Mouse (Mus musculus) neural tube, embryonic 15.5 days (tissue): ENCODE data around the gene Elp5. TPM values are rescaled to one million over a fixed set of nuclear protein-coding genes. Genes with fewer than 3 reads are reported as not detected.
"Not testable (repeated sequence)": the region's sequence is repeated elsewhere in the genome, so short reads cannot be mapped to it uniquely, and the experiment has no call there.

Experiments
- ATAC-seq: fragments of 200-750 bp; cut with Nextera tagmentation; 2 replicates; pipeline ENCODE4 v1.8.0; 2017; ENCODE audit warnings: mild to moderate bottlenecking, moderate TSS enrichment, moderate library complexity; ENCODE audit not compliant: low FRiP score
- H3K27ac ChIP-seq: fragments of 300-500 bp; sonication (generic); replicated peaks from 2 replicates; pipeline ENCODE4 v1.5.1; 2015; ENCODE audit warnings: mild to moderate bottlenecking, inconsistent platforms
- H3K27me3 ChIP-seq: fragments of 300-500 bp; sonication (generic); replicated peaks from 2 replicates; pipeline ENCODE4 v1.6.1; 2015; ENCODE audit warnings: inconsistent platforms
- H3K36me3 ChIP-seq: fragments of 300-500 bp; sonication (generic); 2 replicates; pipeline ENCODE4 v1.6.1; 2015; ENCODE audit warnings: inconsistent platforms
- H3K4me1 ChIP-seq: fragments of 300-500 bp; sonication (generic); 2 replicates; pipeline ENCODE4 v1.6.1; 2015; ENCODE audit warnings: inconsistent platforms
- H3K4me2 ChIP-seq: fragments of 300-500 bp; sonication (generic); 2 replicates; pipeline ENCODE4 v1.6.1; 2015; ENCODE audit warnings: inconsistent platforms, mild to moderate bottlenecking, moderate library complexity
- H3K4me3 ChIP-seq: fragments of 300-500 bp; sonication (generic); replicated peaks from 2 replicates; pipeline ENCODE4 v1.5.1; 2015; ENCODE audit warnings: mild to moderate bottlenecking, inconsistent platforms
- H3K9ac ChIP-seq: fragments of 300-500 bp; sonication (generic); replicated peaks from 2 replicates; pipeline ENCODE4 v1.6.1; 2015; ENCODE audit warnings: mild to moderate bottlenecking, inconsistent platforms
- H3K9me3 ChIP-seq: fragments of 300-500 bp; sonication (generic); replicated peaks from 2 replicates; pipeline ENCODE4 v1.6.1; 2016; ENCODE audit warnings: inconsistent platforms
- WGBS: fragments of 180-500 bp; shearing (Covaris S2); methylation state at CpG from one replicate; pipeline ENCODE4 v1.1.7; 2015; ENCODE audit warnings: mixed read lengths; 5-methylcytosine and 5-hydroxymethylcytosine counted together
- polyA plus RNA-seq: library from polyadenylated mRNA; unstranded; fragments of >200 nt; fragmentation: Nextera tagmentation; extraction: Ambion mirVana; gene quantifications from 2 replicates; pipeline ENCODE4 v1.2.1, GENCODE M21; 2015

Elp5 gene
- polyA plus RNA-seq, 1 experiment from 2014 or later = 167 TPM

DNA sequence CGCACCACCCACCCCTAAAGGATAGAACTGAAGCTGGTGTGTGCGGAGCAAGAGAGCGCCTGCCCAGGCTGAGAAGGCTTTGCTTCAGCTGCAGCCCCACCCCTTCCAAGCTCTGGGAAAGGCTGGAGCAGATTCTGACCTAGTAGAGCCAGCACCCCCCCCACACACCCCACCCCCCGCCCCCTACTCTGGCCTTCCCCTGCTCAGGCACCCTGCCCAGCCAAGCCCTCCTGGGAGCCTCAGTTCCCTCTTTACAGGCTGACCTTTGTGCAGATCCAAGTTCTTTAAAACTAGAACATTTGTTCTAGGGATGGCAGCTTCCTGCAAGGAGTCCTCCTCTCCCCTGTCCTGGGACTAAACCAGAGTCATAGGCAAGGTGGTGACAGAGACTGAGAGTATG is 44.9 kb downstream of the Elp5 start:
- Histone ChIP-seq H3K36me3 (no peaks in the 10 kb centered on the region), H3K4me2 (no peak overlapping the region), H3K9me3 (no peaks in the 10 kb centered on the region), H3K27me3 (peaks cover 35% of the 10 kb centered on the region), H3K4me3 (no peak overlapping the region), H3K4me1 (peaks cover 34% of the 10 kb centered on the region), H3K27ac (no peak overlapping the region), H3K9ac (no peak overlapping the region)
- ATAC-seq = no peak
- 57% methylated on average over 4 of the region's 4 CpGs for WGBS

DNA sequence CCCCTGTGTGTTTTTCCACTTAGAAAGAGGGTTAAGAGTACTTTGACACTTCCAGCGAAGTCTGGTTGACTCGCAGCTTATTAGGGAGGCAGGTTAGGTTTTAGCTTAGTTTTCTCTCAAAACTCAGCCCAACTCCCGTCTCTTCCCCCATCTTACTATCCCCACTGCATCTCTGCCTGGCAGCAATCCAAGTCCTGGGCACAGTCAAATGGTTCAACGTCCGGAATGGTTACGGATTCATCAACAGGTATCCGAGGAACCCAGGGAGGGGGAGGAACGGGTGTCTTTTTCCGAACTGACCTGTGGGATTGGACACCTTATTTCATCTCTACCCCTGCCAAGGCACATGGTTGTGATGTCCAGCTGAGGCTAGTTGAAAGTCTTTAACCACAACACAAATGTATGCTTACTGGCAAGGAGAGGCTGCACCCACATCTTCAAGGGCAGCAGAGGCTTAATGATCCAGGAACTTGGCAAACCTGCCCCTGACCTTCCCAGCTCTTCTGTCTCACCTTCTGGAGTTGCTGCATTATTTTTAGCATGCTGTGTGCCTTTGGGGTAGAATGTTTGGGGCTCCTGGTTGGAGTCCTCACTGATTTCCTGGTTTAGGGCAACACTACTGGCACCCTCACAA is 45.5 kb downstream of the Elp5 start:
- Histone ChIP-seq H3K4me2 (peak overlapping the region; percentile 100), H3K27ac (no peak overlapping the region), H3K4me1 (peaks cover 34% of the 10 kb centered on the region), H3K4me3 (peak overlapping the region; percentile 61), H3K27me3 (peaks cover 35% of the 10 kb centered on the region), H3K9me3 (no peaks in the 10 kb centered on the region), H3K36me3 (no peaks in the 10 kb centered on the region), H3K9ac (peak overlapping the region; percentile 57; the same call in 1 of the 2 replicates)
- WGBS = 32% methylated on average over 9 of the region's 9 CpGs
- ATAC-seq = no peak

DNA sequence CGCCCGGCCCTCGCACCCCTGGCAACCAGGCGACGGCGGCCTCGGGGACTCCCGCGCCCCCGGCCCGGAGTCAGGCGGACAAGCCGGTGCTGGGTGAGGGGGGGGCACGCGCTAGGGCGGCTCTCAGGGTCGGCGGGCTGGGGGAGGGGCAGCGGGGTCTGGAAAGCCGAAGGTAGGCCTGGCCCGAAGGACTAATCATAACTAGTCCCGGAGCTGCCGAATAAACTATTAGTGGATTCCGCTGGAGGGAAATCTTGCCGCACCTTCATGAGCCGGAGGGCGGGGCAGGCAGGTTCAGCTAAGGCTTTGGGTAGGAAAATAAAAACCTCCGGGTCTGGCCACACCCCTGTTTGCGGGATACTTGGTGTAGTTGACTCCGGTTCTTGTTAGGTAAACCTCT is 46.2 kb downstream of the Elp5 start:
- Histone ChIP-seq H3K4me2 (peak overlapping the region; percentile 100), H3K4me1 (peaks cover 34% of the 10 kb centered on the region), H3K36me3 (no peaks in the 10 kb centered on the region), H3K9ac (peak overlapping the region; percentile 57), H3K4me3 (peak overlapping the region; percentile 61), H3K9me3 (no peaks in the 10 kb centered on the region), H3K27me3 (peaks cover 35% of the 10 kb centered on the region), H3K27ac (no peak overlapping the region)
- peak; percentile 32; the same call in 1 of the 2 replicates for ATAC-seq
- WGBS = under 1% methylated on average over 30 of the region's 30 CpGs

DNA sequence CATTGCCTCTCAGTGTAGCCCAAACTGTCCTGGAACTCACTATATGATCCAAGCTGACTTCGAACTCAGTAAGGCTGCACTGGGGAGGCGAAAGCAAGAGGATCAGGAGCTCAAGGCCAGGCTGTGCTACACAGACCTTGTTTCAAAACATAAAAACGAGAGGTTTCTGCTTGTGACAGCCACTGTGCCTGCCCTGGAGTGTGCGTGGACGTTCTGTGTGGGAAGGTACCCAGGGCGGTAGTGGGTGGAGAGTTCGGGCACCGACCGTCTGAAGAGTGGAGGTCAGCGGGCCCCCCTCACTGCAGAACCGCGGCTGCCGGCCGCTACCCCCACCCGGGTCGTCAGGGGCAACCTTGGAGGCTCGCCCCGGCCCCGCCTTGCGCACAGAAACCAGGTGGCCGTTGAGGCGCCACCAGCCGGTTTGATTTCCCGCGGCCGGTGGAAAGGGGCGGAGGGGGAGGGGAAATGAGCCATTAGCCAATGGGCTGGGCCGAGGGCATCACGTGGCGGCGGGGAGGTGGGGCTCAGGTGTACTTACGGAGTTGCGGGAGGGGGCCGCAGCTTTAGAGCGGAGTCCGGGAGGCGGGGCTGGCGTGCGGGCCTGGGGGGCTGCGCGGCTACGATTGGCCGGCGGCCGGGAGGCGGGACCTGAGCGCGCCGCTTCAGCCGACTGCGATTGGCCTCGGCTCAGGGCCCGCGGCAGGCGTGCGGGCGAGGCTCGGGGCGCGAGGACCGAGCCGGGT is 47.0 kb downstream of the Elp5 start, which contains the start of gene Ybx2:
Gene Ybx2 (plus strand): TSS at position 660 of the 743 bp plus-strand sequence.
- Histone ChIP-seq H3K9me3 (no peaks in the 10 kb centered on the region), H3K4me3 (peak within 1 kb of the TSS; percentile 61), H3K36me3 (no peaks in the 10 kb centered on the region), H3K9ac (peak within 1 kb of the TSS; percentile 57), H3K4me2 (peak within 1 kb of the TSS; percentile 100), H3K4me1 (peaks cover 34% of the 10 kb centered on the region), H3K27me3 (peaks cover 35% of the 10 kb centered on the region), H3K27ac (no peak within 1 kb of the TSS)
- ATAC-seq = peak; percentile 96
- WGBS = 1% methylated on average over 59 of the region's 62 CpGs

DNA sequence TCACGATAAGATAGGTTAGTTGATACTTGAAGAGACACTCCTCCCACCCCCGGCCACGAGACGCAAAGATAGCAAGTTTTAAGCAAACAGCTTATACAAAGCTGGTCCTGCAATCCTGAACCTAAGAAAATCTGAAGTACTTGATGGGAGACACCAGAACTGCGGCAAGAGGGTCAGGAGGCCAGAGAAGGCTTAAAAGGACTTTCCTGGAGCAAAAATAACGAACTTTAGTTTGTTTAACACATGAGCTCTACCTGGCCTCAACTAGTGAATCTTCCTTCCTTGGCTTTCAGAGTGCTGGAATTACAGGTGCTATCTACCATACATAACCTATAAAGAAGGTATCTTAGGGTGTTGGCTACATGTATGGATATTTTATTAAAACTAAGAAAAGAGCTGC is 47.6 kb downstream of the Elp5 start:
- H3K9ac ChIP-seq = no peak overlapping the region
- WGBS = 17% methylated on average over 6 of the region's 6 CpGs
- no peaks in the 10 kb centered on the region for H3K36me3 ChIP-seq
- ATAC-seq = no peak
- peaks cover 35% of the 10 kb centered on the region for H3K27me3 ChIP-seq
- H3K9me3 ChIP-seq = no peaks in the 10 kb centered on the region
- peaks cover 34% of the 10 kb centered on the region for H3K4me1 ChIP-seq
- H3K27ac ChIP-seq = no peak overlapping the region
- peak overlapping the region; percentile 100 for H3K4me2 ChIP-seq
- peak overlapping the region; percentile 1; the same call in 1 of the 2 replicates for H3K4me3 ChIP-seq

DNA sequence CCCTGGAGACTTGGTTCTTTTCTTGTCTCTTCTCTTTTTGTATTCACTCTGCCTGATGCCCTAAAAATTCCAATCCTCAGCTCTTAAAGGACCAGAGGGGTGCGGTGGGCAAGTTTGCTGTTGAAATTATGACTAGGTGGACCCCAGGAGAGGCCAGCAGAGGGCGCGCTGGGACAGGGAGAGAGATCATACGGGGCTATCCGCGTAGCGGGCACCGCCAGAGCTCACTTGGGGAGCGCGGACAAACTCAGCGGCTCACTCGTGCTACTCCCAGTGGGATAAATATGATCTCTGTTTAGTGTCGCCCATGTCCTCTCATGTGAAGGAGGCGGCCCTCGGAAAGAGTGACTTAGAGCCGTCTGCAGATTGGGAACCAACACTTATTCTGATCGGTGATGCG is 48.1 kb downstream of the Elp5 start:
- H3K27me3 ChIP-seq = peaks cover 34% of the 10 kb centered on the region
- H3K4me1 ChIP-seq = peaks cover 34% of the 10 kb centered on the region
- no peaks in the 10 kb centered on the region for H3K36me3 ChIP-seq
- H3K4me2 ChIP-seq = peak overlapping the region; percentile 48
- no peak overlapping the region for H3K27ac ChIP-seq
- H3K9ac ChIP-seq = 0 out of 2 replicates have a peak overlapping the region, but pooled peaks have one; percentile 20
- H3K9me3 ChIP-seq = no peaks in the 10 kb centered on the region
- WGBS = under 1% methylated on average over 18 of the region's 18 CpGs
- H3K4me3 ChIP-seq = peak overlapping the region; percentile 1; the same call in 1 of the 2 replicates
- ATAC-seq = peak; percentile 33; the same call in 1 of the 2 replicates

DNA sequence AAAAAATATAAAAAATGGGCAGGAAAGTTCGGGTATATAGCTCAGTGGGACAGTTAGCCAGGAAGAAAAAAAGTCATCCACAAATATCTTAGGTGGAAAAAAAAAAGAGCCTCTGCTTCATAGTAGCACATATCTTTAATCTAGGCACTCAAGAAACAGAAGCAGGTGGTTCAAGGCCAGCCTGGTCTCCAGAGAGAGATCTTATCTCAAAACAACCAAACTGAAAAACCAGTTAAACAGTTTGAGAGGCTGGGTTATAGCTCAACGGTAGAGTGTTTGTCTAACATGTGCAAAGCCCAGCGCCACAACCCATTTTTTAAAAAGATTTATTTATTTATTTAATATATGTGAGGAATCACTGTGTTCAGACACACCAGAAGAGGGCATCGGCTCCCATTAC is 49.3 kb downstream of the Elp5 start:
- H3K9ac ChIP-seq = no peak overlapping the region
- no peaks in the 10 kb centered on the region for H3K36me3 ChIP-seq
- WGBS = 78% methylated on average over 4 of the region's 4 CpGs
- no peak for ATAC-seq
- H3K27me3 ChIP-seq = peaks cover 23% of the 10 kb centered on the region
- H3K9me3 ChIP-seq = no peaks in the 10 kb centered on the region
- H3K4me2 ChIP-seq = no peak overlapping the region
- H3K27ac ChIP-seq = no peak overlapping the region
- no peak overlapping the region for H3K4me3 ChIP-seq
- peaks cover 34% of the 10 kb centered on the region for H3K4me1 ChIP-seq

DNA sequence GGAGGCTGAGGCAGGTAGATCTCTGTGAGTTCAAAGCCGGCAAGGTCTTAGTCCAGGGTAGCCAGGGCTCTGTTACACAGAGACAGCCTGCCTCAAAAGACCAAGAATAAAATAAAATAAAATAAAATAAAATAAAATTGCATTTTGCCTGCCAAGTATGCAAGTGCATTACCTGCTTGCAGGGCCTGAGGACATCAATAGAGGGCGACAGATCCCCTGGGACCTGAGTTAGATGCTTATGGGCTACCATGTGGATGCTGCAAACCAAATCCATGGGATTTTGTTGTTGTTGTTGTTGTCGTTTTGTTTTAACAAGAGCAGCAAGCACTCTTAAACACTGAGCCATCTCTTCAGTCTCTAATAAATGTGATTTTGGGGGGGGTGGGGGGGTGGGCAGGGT is 50.1 kb downstream of the Elp5 start:
- Histone ChIP-seq H3K9ac (no peak overlapping the region), H3K27me3 (peaks cover 15% of the 10 kb centered on the region), H3K4me3 (no peak overlapping the region), H3K4me2 (no peak overlapping the region), H3K4me1 (peaks cover 30% of the 10 kb centered on the region), H3K27ac (no peak overlapping the region), H3K36me3 (no peaks in the 10 kb centered on the region), H3K9me3 (no peaks in the 10 kb centered on the region)
- 51% methylated on average over 3 of the region's 3 CpGs for WGBS
- no peak for ATAC-seq

DNA sequence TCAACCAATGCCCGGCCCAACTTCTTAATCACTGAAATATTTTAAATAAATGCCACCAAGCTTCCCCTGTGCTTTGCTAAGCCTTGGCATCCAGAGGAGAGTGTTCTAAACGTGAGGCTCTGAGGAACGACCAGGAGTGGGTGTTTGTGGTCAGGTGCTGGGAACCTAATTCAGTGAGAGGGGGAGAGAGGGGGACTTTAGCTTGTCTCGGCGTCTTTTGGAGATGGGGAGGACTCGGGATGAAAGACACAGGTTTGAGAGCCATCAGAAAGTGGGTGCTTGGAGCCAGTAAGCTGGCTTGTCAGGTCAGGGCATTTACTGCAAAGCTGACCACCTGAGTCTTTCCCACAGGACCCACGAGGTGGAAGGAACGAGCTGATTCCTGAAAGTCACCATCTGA is 50.5 kb downstream of the Elp5 start:
- no peak overlapping the region for H3K9ac ChIP-seq
- WGBS = 74% methylated on average over 8 of the region's 8 CpGs
- H3K27me3 ChIP-seq = peaks cover 10% of the 10 kb centered on the region
- no peaks in the 10 kb centered on the region for H3K36me3 ChIP-seq
- H3K4me2 ChIP-seq = no peak overlapping the region
- H3K27ac ChIP-seq = no peak overlapping the region
- peaks cover 26% of the 10 kb centered on the region for H3K4me1 ChIP-seq
- no peak overlapping the region for H3K4me3 ChIP-seq
- H3K9me3 ChIP-seq = no peaks in the 10 kb centered on the region
- no peak for ATAC-seq

DNA sequence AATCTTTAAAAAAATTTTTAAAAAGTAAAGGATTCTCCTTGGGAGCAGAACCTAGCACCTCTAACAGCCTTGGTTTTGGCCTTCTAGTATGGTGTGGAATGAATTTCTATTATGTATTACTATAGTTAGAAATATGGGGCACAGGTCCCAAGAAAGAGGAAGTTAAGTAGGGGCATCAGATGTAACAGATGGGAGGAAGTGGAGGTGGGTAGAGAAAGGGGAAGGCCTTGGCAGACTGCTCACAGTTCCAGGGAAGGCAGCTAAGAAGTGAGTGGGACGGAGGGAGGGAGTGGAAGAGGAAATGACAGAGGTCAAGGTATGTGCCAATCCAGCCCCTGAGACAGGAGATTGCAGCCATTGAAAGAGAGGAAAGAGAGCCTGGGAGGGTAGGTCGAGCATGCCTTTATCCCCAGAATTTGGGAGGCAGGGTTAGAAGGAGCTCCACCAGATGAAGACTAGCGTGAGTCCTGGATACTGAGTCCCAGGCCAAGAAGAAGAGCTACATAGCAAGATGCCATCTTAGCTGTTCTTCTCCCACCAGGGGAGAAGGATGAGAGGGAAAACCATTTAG is 51.3 kb downstream of the Elp5 start:
- no peak overlapping the region for H3K4me3 ChIP-seq
- no peak for ATAC-seq

DNA sequence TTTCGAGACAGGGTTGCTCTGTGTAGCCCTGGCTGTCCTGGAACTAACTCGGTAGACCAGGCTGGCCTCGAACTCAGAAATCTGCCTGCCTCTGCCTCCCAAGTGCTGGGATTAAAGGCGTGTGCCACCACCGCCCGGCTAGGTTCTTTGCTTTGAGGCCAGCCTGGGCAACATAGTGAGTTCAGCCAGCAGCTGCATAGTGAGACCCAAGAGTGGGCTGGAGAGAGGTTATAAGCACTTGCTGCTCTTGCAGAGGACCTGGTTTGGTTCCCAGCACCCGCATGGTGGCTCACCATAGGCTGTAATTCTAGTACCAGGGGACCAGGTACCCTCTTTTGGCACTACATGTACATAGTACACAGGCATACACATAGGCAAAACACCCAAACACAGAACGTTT is 52.1 kb downstream of the Elp5 start:
- ATAC-seq, H3K4me2 ChIP-seq, H3K4me3 ChIP-seq, H3K27me3 ChIP-seq, H3K36me3 ChIP-seq, H3K9me3 ChIP-seq, H3K27ac ChIP-seq, H3K9ac ChIP-seq: not testable (repeated sequence)
- WGBS = 92% methylated on average over 8 of the region's 8 CpGs
- peaks cover 12% of the 10 kb centered on the region for H3K4me1 ChIP-seq

More for the DNA sequence above, 51.3 kb downstream of the Elp5 start:
- peaks cover 4% of the 10 kb centered on the region; the same call in 1 of the 2 replicates for H3K27me3 ChIP-seq
- no peaks in the 10 kb centered on the region for H3K36me3 ChIP-seq
- no peak overlapping the region for H3K27ac ChIP-seq
- no peak overlapping the region for H3K9ac ChIP-seq
- no peaks in the 10 kb centered on the region for H3K9me3 ChIP-seq
- no peak overlapping the region for H3K4me2 ChIP-seq
- 70% methylated on average over 3 of the region's 3 CpGs for WGBS
- H3K4me1 ChIP-seq = peaks cover 18% of the 10 kb centered on the region
